Mouse (Mus musculus) small intestine, adult 2 months (tissue): ENCODE results near the gene Taf1d. TPM values are rescaled to one million over a fixed set of nuclear protein-coding genes. Genes with fewer than 3 reads are reported as not detected.

ENCODE experiments used
- H3K27ac ChIP-seq: fragments of 200-500 bp; 2 replicates; pipeline ENCODE4 v1.5.1; 2012; ENCODE audit warnings: low read depth, low read length, control low read depth, inconsistent platforms; ENCODE audit not compliant: insufficient read depth
- H3K27me3 ChIP-seq: fragments of 200-500 bp; 2 replicates; pipeline ENCODE4 v1.6.1; 2012; ENCODE audit warnings: mild to moderate bottlenecking, moderate library complexity, low read length, inconsistent platforms; ENCODE audit not compliant: control insufficient read depth, insufficient read depth
- H3K36me3 ChIP-seq: fragments of 200-500 bp; 2 replicates; pipeline ENCODE4 v1.6.1; 2012; ENCODE audit warnings: mild to moderate bottlenecking, low read length, control low read depth, inconsistent platforms; ENCODE audit not compliant: control insufficient read depth, insufficient read depth
- H3K4me1 ChIP-seq: fragments of 200-500 bp; 2 replicates; pipeline ENCODE4 v1.6.1; 2012; ENCODE audit warnings: low read length, inconsistent platforms, mixed read lengths; ENCODE audit not compliant: control insufficient read depth, insufficient read depth, insufficient read length
- H3K4me3 ChIP-seq: fragments of 200-500 bp; 2 replicates; pipeline ENCODE4 v1.5.1; 2012; ENCODE audit warnings: low read depth, mild to moderate bottlenecking, control low read depth, inconsistent platforms, low read length, moderate library complexity
- CTCF ChIP-seq: fragments of 200-500 bp; IDR thresholded peaks from 2 replicates; pipeline ENCODE4 v1.5.1; 2012; ENCODE audit warnings: low read depth, mild to moderate bottlenecking, control low read depth, inconsistent platforms, low read length, moderate library complexity, mixed read lengths; ENCODE audit not compliant: insufficient replicate concordance, insufficient read length; ENCODE audit errors: extremely low read depth
- POLR2A ChIP-seq: fragments of 200-500 bp; IDR thresholded peaks from 2 replicates; pipeline ENCODE4 v1.6.1; 2012; ENCODE audit warnings: low read depth, mild to moderate bottlenecking, control low read depth, inconsistent platforms, low read length, moderate library complexity
- WGBS: fragments of 180-500 bp; shearing (Covaris S2); methylation state at CpG from one replicate; pipeline ENCODE4 v1.1.7; 2018; 5-methylcytosine and 5-hydroxymethylcytosine counted together
- polyA plus RNA-seq: library from polyadenylated mRNA; depleted of rRNA; stranded (reverse); fragments of >200 nt; gene quantifications from 2 replicates; pipeline ENCODE4 v1.2.3, GENCODE M21; 2012; rRNA removed

Gene Taf1d
- polyA plus RNA-seq, result 1.9 and 3.9 TPM in 2 replicates

GRCm38 (mm10) chr9:15305503-15306397, at the start of gene Taf1d:
Taf1d (plus strand) TSS chr9:15306214.
- Histone ChIP-seq H3K4me3 (peak within 1 kb of the TSS; percentile 96), H3K27me3 (no peaks in the 10 kb centered on the region), H3K27ac (peak within 1 kb of the TSS; percentile 86), H3K4me1 (peaks cover 2% of the 10 kb centered on the region; the same call in 1 of the 2 replicates), H3K36me3 (peaks cover 22% of the 10 kb centered on the region)
- TF ChIP-seq CTCF, result no peak
- peak; percentile 95 for TF ChIP-seq POLR2A
- 5% methylated on average over 45 of the region's 45 CpGs for WGBS

GRCm38 (mm10) chr9:15256214-15256613, 49.8 kb upstream of the Taf1d start:
- H3K4me1 ChIP-seq, result peaks cover 2% of the 10 kb centered on the region; the same call in 1 of the 2 replicates
- WGBS, result 71% methylated on average over 3 of the region's 3 CpGs
- no peaks in the 10 kb centered on the region for H3K27me3 ChIP-seq
- no peak overlapping the region for H3K27ac ChIP-seq
- TF ChIP-seq POLR2A (no peak), CTCF (no peak)
- peaks cover 41% of the 10 kb centered on the region for H3K36me3 ChIP-seq
- no peak overlapping the region for H3K4me3 ChIP-seq

- TF ChIP-seq CTCF (no peak), POLR2A (no peak)
- H3K4me3 ChIP-seq, result no peak overlapping the region
- WGBS, result 82% methylated on average over 8 of the region's 8 CpGs
- no peaks in the 10 kb centered on the region for H3K27me3 ChIP-seq
- H3K4me1 ChIP-seq, result no peaks in the 10 kb centered on the region
- H3K27ac ChIP-seq, result no peak overlapping the region
- peaks cover 78% of the 10 kb centered on the region for H3K36me3 ChIP-seq
Observed at GRCm38 (mm10) chr9:15261980-15262379, 44.0 kb upstream of the Taf1d start.

GRCm38 (mm10) chr9:15263487-15263886, 42.5 kb upstream of the Taf1d start:
- TF ChIP-seq POLR2A (no peak), CTCF (no peak)
- no peaks in the 10 kb centered on the region for H3K27me3 ChIP-seq
- peaks cover 79% of the 10 kb centered on the region for H3K36me3 ChIP-seq
- H3K4me3 ChIP-seq, result no peak overlapping the region
- WGBS, result 95% methylated on average over 10 of the region's 10 CpGs
- no peak overlapping the region for H3K27ac ChIP-seq
- no peaks in the 10 kb centered on the region for H3K4me1 ChIP-seq

GRCm38 (mm10) chr9:15273981-15274380, 32.0 kb upstream of the Taf1d start:
- Histone ChIP-seq H3K27me3 (no peaks in the 10 kb centered on the region), H3K27ac (no peak overlapping the region), H3K4me3 (no peak overlapping the region), H3K36me3 (peaks cover 57% of the 10 kb centered on the region), H3K4me1 (no peaks in the 10 kb centered on the region)
- 92% methylated on average over 2 of the region's 2 CpGs for WGBS
- TF ChIP-seq POLR2A (no peak), CTCF (no peak)

- TF ChIP-seq POLR2A (no peak), CTCF (no peak)
- Histone ChIP-seq H3K4me1 (peaks cover 6% of the 10 kb centered on the region; the same call in 1 of the 2 replicates), H3K27me3 (no peaks in the 10 kb centered on the region), H3K27ac (no peak overlapping the region), H3K36me3 (peaks cover 33% of the 10 kb centered on the region), H3K4me3 (no peak overlapping the region)
- 94% methylated on average over 4 of the region's 4 CpGs for WGBS
Observed at GRCm38 (mm10) chr9:15276855-15277254, 29.2 kb upstream of the Taf1d start.

- no peaks in the 10 kb centered on the region for H3K27me3 ChIP-seq
- TF ChIP-seq CTCF (no peak), POLR2A (no peak)
- H3K36me3 ChIP-seq, result peaks cover 20% of the 10 kb centered on the region
- 74% methylated on average over 3 of the region's 3 CpGs for WGBS
- H3K27ac ChIP-seq, result no peak overlapping the region
- H3K4me1 ChIP-seq, result peaks cover 6% of the 10 kb centered on the region; the same call in 1 of the 2 replicates
- H3K4me3 ChIP-seq, result no peak overlapping the region
Observed at GRCm38 (mm10) chr9:15278343-15278742, 27.7 kb upstream of the Taf1d start.
